Mouse (Mus musculus): ENCODE measurements around the gene Prkcsh.

DNA sequence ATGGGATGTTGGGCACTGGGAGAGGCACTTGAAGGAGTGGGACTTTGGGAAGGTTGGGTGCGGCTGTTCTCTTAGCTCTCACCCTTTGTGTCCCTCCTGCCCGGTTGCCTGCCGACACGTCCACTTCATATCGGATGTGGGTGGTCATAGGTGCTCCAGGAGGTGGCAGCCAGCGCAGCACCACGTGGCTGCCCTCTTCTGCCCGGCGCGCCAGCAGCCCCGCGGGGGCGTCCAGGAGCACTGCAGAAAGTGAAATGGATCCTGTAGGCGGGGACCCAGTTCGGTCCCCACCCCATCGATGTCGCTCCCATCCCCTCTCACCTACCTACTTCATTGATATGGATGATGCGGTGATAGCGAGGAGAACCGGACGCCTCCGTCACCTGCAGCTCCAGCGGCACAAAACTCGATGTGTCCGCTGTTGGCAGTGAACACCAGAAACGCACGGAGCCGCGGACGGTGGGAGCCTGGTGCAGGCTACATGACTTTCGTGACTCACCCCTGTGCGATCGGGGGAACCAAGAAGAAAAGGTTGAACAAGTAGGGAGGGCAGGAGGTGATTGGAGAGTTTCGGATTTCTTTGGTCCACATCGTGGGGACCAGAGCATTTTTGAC is 41.1 kb upstream of the Prkcsh start:
- TF ChIP-seq CTCF (IDR thresholded peaks at IDR 0.05; ENCODE audit: control insufficient read depth, insufficient read depth, low read length) (no peak), POLR2A (IDR thresholded peaks at IDR 0.05; ENCODE audit: borderline replicate concordance, control insufficient read depth, low read depth, low read length) (no peak; the same call in 1 of the 2 replicates)
